Mouse (Mus musculus): ENCODE measurements around the gene Ostm1. TPM values are rescaled to one million over a fixed set of nuclear protein-coding genes. Genes with fewer than 3 reads are reported as not detected.
A peak's percentile ranks its signal among the peaks of the same experiment; 100 is the strongest.

Gene Ostm1
- polyA plus RNA-seq, 1 experiment from 2014 or later = 40.3 TPM

GRCm38 (mm10) chr10:42590261-42591184 is 6.9 kb downstream of the Ostm1 start:
- Histone ChIP-seq H3K9me3 (ENCODE audit: control insufficient read depth, low read length) (no peaks in the 10 kb centered on the region; the same call in 1 of the 2 replicates), H3K4me2 (ENCODE audit: low read depth, low read length) (no peak overlapping the region)
- no peak for ATAC-seq (ENCODE audit: low read depth)

GRCm38 (mm10) chr10:42591185-42591992 is 7.8 kb downstream of the Ostm1 start:
- H3K9me3 ChIP-seq (ENCODE audit: control insufficient read depth, low read length) = no peaks in the 10 kb centered on the region; the same call in 1 of the 2 replicates
- peak overlapping the region; percentile 26; the same call in 1 of the 2 replicates for H3K4me2 ChIP-seq (ENCODE audit: low read depth, low read length)
- no peaks in the 10 kb centered on the region for H3K4me1 ChIP-seq (ENCODE audit: control insufficient read depth, insufficient read depth, low read length)
- H3K27ac ChIP-seq (ENCODE audit: low read depth, low read length) = no peak overlapping the region
- H3K4me3 ChIP-seq (ENCODE audit: low read depth, low read length) = no peak overlapping the region
- under 1% methylated on average over 67 of the region's 67 CpGs for WGBS
- ATAC-seq (ENCODE audit: low read depth) = no peak
- peaks cover 72% of the 10 kb centered on the region for H3K27me3 ChIP-seq (ENCODE audit: control insufficient read depth, insufficient read depth, low read length)
- H3K9ac ChIP-seq (replicated peaks; ENCODE audit: low read depth, low read length) = no peak overlapping the region
- no peaks in the 10 kb centered on the region for H3K36me3 ChIP-seq (ENCODE audit: control insufficient read depth, insufficient read depth, low read length)

More at GRCm38 (mm10) chr10:42590261-42591184, 6.9 kb downstream of the Ostm1 start:
- no peak overlapping the region for H3K4me3 ChIP-seq (ENCODE audit: low read depth, low read length)
- no peak overlapping the region for H3K9ac ChIP-seq (replicated peaks; ENCODE audit: low read depth, low read length)
- H3K27ac ChIP-seq (ENCODE audit: low read depth, low read length) = no peak overlapping the region
- no peaks in the 10 kb centered on the region for H3K36me3 ChIP-seq (ENCODE audit: control insufficient read depth, insufficient read depth, low read length)
- H3K4me1 ChIP-seq (ENCODE audit: control insufficient read depth, insufficient read depth, low read length) = no peaks in the 10 kb centered on the region
- WGBS = 1% methylated on average over 19 of the region's 19 CpGs
- H3K27me3 ChIP-seq (ENCODE audit: control insufficient read depth, insufficient read depth, low read length) = peaks cover 79% of the 10 kb centered on the region

DNA sequence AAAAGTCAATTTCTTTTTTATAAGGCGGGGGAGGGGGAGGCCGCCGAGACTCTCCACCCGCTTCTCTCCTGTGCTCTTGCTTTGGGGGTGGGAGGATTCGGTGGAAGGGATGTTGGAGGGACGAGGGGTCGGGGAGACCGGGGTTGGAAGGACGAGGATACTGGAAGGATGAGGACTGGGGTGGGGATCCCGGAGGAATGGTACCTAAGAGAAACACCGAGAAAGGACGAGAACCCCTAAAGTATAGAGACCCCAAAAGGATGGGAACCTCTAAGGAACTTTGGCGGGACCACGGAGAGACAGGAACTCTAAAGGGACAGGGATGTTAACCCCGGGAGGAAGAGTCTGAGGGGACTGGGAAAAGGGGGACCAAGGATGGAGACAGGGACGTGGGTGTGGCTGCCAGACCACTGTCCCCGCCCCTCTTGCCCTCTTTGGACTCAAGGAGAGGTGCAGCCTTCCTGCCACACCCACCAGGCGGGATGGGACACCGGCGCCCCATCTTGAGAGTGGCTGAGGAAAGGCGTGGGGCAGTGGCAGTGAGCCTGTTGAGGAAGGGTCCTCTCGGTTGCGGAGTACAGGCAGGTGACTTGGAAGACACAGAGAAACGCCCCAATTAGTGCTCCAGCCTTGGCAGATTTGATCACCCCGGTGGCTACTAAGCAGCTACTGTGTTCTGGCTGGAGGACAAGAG is 8.5 kb downstream of the Ostm1 start:
- Histone ChIP-seq H3K27me3 (ENCODE audit: control insufficient read depth, insufficient read depth, low read length) (peaks cover 68% of the 10 kb centered on the region), H3K9ac (replicated peaks; ENCODE audit: low read depth, low read length) (no peak overlapping the region), H3K36me3 (ENCODE audit: control insufficient read depth, insufficient read depth, low read length) (no peaks in the 10 kb centered on the region), H3K27ac (ENCODE audit: low read depth, low read length) (no peak overlapping the region), H3K4me3 (ENCODE audit: low read depth, low read length) (no peak overlapping the region), H3K4me1 (ENCODE audit: control insufficient read depth, insufficient read depth, low read length) (no peaks in the 10 kb centered on the region), H3K4me2 (ENCODE audit: low read depth, low read length) (peak overlapping the region; percentile 26; the same call in 1 of the 2 replicates), H3K9me3 (ENCODE audit: control insufficient read depth, low read length) (no peaks in the 10 kb centered on the region; the same call in 1 of the 2 replicates)
- peak; percentile 14; the same call in 1 of the 2 replicates for ATAC-seq (ENCODE audit: low read depth)
- WGBS = under 1% methylated on average over 25 of the region's 25 CpGs

DNA sequence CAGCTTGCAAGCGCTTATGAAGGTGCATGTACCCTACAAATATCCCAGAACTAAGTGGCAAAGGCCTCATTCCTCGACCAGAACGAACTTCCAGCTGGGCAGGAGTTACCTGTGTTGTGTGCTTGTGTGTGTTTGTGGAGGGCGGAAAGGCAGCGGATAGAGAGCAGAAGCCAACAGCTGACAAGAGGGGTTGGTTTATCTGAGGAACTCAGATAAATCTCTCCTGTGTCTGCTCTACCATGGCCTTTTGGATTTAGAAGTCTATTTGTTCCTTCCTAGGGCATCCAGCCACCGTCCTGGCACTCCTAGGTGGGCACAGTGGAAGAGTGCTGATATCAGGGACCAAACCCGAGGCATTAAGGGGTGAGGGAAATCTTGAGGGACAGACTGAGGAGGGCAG is 9.6 kb downstream of the Ostm1 start:
- Histone ChIP-seq H3K27ac (ENCODE audit: low read depth, low read length) (no peak overlapping the region), H3K9ac (replicated peaks; ENCODE audit: low read depth, low read length) (no peak overlapping the region), H3K9me3 (ENCODE audit: control insufficient read depth, low read length) (no peaks in the 10 kb centered on the region; the same call in 1 of the 2 replicates), H3K4me1 (ENCODE audit: control insufficient read depth, insufficient read depth, low read length) (no peaks in the 10 kb centered on the region), H3K4me2 (ENCODE audit: low read depth, low read length) (no peak overlapping the region), H3K36me3 (ENCODE audit: control insufficient read depth, insufficient read depth, low read length) (no peaks in the 10 kb centered on the region), H3K27me3 (ENCODE audit: control insufficient read depth, insufficient read depth, low read length) (peaks cover 60% of the 10 kb centered on the region), H3K4me3 (ENCODE audit: low read depth, low read length) (no peak overlapping the region)
- no peak for ATAC-seq (ENCODE audit: low read depth)
- 11% methylated on average over 7 of the region's 7 CpGs for WGBS

DNA sequence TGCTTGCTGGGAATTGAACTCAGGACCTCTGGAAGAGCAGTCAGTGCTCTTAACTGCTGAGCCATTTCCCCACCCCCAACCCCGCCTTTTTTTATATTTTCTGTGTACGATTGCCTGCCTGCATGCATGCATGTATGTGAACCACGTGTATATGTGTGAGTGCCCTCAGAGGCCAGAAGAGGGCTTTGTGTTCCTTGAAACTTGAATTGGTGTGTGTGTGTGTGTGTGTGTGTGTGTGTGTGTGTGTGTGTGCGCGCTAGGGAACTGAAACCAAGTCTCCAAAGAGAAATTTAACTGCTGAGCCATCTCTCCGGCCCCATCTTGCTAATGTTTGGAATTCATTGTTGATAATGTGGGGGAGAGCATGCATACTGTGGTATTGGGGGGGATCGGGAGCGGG is 15.0 kb downstream of the Ostm1 start:
- WGBS = 78% methylated on average over 7 of the region's 8 CpGs
- H3K9ac ChIP-seq (replicated peaks; ENCODE audit: low read depth, low read length) = no peak overlapping the region
- no peaks in the 10 kb centered on the region; the same call in 1 of the 2 replicates for H3K9me3 ChIP-seq (ENCODE audit: control insufficient read depth, low read length)
- H3K4me3 ChIP-seq (ENCODE audit: low read depth, low read length) = no peak overlapping the region
- no peak overlapping the region for H3K4me2 ChIP-seq (ENCODE audit: low read depth, low read length)
- peaks cover 21% of the 10 kb centered on the region for H3K27me3 ChIP-seq (ENCODE audit: control insufficient read depth, insufficient read depth, low read length)
- H3K36me3 ChIP-seq (ENCODE audit: control insufficient read depth, insufficient read depth, low read length) = no peaks in the 10 kb centered on the region
- no peaks in the 10 kb centered on the region for H3K4me1 ChIP-seq (ENCODE audit: control insufficient read depth, insufficient read depth, low read length)
- ATAC-seq (ENCODE audit: low read depth) = no peak
- no peak overlapping the region for H3K27ac ChIP-seq (ENCODE audit: low read depth, low read length)

- no peaks in the 10 kb centered on the region for H3K4me1 ChIP-seq (ENCODE audit: control insufficient read depth, insufficient read depth, low read length)
- H3K4me2 ChIP-seq (ENCODE audit: low read depth, low read length) = no peak overlapping the region
- H3K9ac ChIP-seq (replicated peaks; ENCODE audit: low read depth, low read length) = no peak overlapping the region
- H3K36me3 ChIP-seq (ENCODE audit: control insufficient read depth, insufficient read depth, low read length) = no peaks in the 10 kb centered on the region
- H3K27me3 ChIP-seq (ENCODE audit: control insufficient read depth, insufficient read depth, low read length) = peaks cover 3% of the 10 kb centered on the region; the same call in 1 of the 2 replicates
- H3K9me3 ChIP-seq (ENCODE audit: control insufficient read depth, low read length) = no peaks in the 10 kb centered on the region
- ATAC-seq (ENCODE audit: low read depth) = no peak
- 20% methylated on average over 10 of the region's 10 CpGs for WGBS
- H3K27ac ChIP-seq (ENCODE audit: low read depth, low read length) = no peak overlapping the region
- H3K4me3 ChIP-seq (ENCODE audit: low read depth, low read length) = no peak overlapping the region
Observed at GRCm38 (mm10) chr10:42601556-42601955, 17.9 kb downstream of the Ostm1 start.

DNA sequence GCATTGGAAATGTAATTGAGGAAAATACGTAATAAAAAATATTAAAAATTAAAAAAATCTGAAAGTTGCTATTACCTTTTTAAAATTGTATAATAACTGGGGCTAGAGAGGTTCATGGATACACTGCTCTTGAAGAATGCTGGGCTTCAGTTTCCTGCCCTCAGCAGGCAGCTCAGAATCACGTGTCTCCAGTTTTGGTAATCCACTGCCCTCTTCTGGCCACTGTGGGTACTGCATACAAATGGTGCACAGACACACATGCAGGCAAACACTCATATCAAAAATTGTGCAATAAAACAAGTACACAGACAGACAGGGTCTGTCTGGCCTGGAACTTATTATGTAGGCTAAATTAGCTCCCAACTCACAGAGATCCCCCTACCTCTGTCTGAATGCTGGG is 21.3 kb downstream of the Ostm1 start:
- no peak overlapping the region for H3K4me2 ChIP-seq (ENCODE audit: low read depth, low read length)
- no peak overlapping the region for H3K27ac ChIP-seq (ENCODE audit: low read depth, low read length)
- H3K4me3 ChIP-seq (ENCODE audit: low read depth, low read length) = no peak overlapping the region
- no peak overlapping the region for H3K9ac ChIP-seq (replicated peaks; ENCODE audit: low read depth, low read length)
- WGBS = 67% methylated on average over 2 of the region's 2 CpGs
- H3K36me3 ChIP-seq (ENCODE audit: control insufficient read depth, insufficient read depth, low read length) = no peaks in the 10 kb centered on the region
- H3K27me3 ChIP-seq (ENCODE audit: control insufficient read depth, insufficient read depth, low read length) = peaks cover 8% of the 10 kb centered on the region; the same call in 1 of the 2 replicates
- H3K9me3 ChIP-seq (ENCODE audit: control insufficient read depth, low read length) = 0 out of 2 replicates have a peak, but pooled peaks cover 3% of the 10 kb centered on the region
- no peak for ATAC-seq (ENCODE audit: low read depth)
- no peaks in the 10 kb centered on the region for H3K4me1 ChIP-seq (ENCODE audit: control insufficient read depth, insufficient read depth, low read length)

- 0 out of 2 replicates have a peak, but pooled peaks cover 3% of the 10 kb centered on the region for H3K9me3 ChIP-seq (ENCODE audit: control insufficient read depth, low read length)
- 76% methylated on average over 4 of the region's 4 CpGs for WGBS
- H3K27me3 ChIP-seq (ENCODE audit: control insufficient read depth, insufficient read depth, low read length) = peaks cover 18% of the 10 kb centered on the region
- H3K36me3 ChIP-seq (ENCODE audit: control insufficient read depth, insufficient read depth, low read length) = no peaks in the 10 kb centered on the region
- no peak for ATAC-seq (ENCODE audit: low read depth)
- no peaks in the 10 kb centered on the region for H3K4me1 ChIP-seq (ENCODE audit: control insufficient read depth, insufficient read depth, low read length)
- H3K9ac ChIP-seq (replicated peaks; ENCODE audit: low read depth, low read length) = no peak overlapping the region
- no peak overlapping the region for H3K4me3 ChIP-seq (ENCODE audit: low read depth, low read length)
- no peak overlapping the region for H3K4me2 ChIP-seq (ENCODE audit: low read depth, low read length)
- no peak overlapping the region for H3K27ac ChIP-seq (ENCODE audit: low read depth, low read length)
Observed at GRCm38 (mm10) chr10:42606757-42607156, 23.1 kb downstream of the Ostm1 start.
